Mouse (Mus musculus) urinary bladder, postnatal 0 days (tissue): ENCODE results near the gene Vmn2r55. TPM values are rescaled to one million over a fixed set of nuclear protein-coding genes. Genes with fewer than 3 reads are reported as not detected.

Source experiments
- polyA plus RNA-seq: library from polyadenylated mRNA; unstranded; fragments of >200 nt; fragmentation: Nextera tagmentation; extraction: Ambion mirVana; gene quantifications from 2 replicates; pipeline ENCODE4 v1.2.1, GENCODE M21; 2015

Vmn2r55 gene
- not detected in 2 replicates for polyA plus RNA-seq

GRCm38 (mm10) chr7:12684903-12685302, at the start of gene Vmn2r55:
Vmn2r55 (minus strand) TSS chr7:12685003.

DNA sequence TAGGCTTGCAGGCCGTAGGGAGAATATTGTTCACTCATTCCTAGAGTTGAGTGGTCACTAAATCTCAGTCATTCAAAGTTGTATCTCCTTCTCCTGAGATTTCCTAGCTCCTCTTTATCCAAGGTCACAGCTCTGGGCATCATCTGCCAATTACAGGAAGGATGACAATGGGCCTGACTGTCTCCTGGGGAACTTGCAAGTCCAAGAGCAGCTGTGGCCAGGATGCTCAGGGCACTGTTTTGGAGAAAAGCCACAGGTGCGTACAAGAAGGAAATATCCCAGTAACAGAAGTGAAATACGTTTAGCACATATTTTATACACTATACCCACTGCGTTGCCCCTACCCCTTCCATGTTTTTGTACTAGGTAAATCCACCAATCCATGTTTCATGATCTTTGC, 44.6 kb downstream of the Vmn2r55 start, which contains the start of gene Vmn2r54:
TSS of gene Vmn2r54 (minus strand) at position 101 of the 400 bp plus-strand sequence.

DNA sequence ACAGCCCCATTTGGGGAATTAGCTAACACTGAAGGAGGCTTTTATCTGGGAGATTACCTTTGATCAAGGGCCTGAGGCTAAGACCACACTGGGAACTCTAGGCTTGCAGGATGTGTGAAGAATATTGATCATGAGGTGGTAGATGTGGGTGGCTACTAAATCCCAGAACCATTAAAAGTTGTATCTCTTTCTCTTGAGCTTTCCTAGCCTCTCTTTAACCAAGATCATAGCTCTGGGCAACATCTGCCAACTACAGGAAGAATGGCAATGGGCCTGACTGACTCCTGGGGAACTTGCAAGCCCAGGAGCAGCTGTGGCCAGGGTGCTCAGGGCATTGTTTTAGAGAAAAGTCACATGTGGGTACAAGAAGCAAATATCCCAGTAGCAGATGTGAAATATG, 76.1 kb downstream of the Vmn2r55 start, which contains the start of gene Vmn2r53:
TSS of gene Vmn2r53 (minus strand) at position 101 of the 400 bp plus-strand sequence.

Other genes with a start within 250 kb of the Vmn2r55 start
- gene Zfp606, start 206.7 kb downstream of the Vmn2r55 start, polyA plus RNA-seq, result 5.4 and 5.7 TPM in 2 replicates
- not detected in 2 replicates for gene 2900092C05Rik, start 172.5 kb downstream of the Vmn2r55 start, polyA plus RNA-seq
- gene Vmn2r53, start 76.2 kb downstream of the Vmn2r55 start, polyA plus RNA-seq, result not detected in 2 replicates
- not detected in 2 replicates for gene Vmn2r54, start 44.7 kb downstream of the Vmn2r55 start, polyA plus RNA-seq
- gene Vmn2r56, start 50.0 kb upstream of the Vmn2r55 start, polyA plus RNA-seq, result not detected in 2 replicates
- 1.2 and 1.3 TPM in 2 replicates for gene Zscan18, start 118.6 kb upstream of the Vmn2r55 start, polyA plus RNA-seq
- 5.2 and 5.8 TPM in 2 replicates for gene Zfp329, start 133.9 kb upstream of the Vmn2r55 start, polyA plus RNA-seq
- 18.0 and 18.1 TPM in 2 replicates for gene Zfp110, start 149.8 kb upstream of the Vmn2r55 start, polyA plus RNA-seq
- gene Zfp128, start 196.2 kb upstream of the Vmn2r55 start, polyA plus RNA-seq, result 1.5 and 1.6 TPM in 2 replicates
- 5.3 and 5.7 TPM in 2 replicates for gene Zscan22, start 212.8 kb upstream of the Vmn2r55 start, polyA plus RNA-seq
- gene Rps5, start 237.3 kb upstream of the Vmn2r55 start, polyA plus RNA-seq, result 736 and 897 TPM in 2 replicates
- gene Rnf225, start 242.4 kb upstream of the Vmn2r55 start, polyA plus RNA-seq, result 1.3 and 1.9 TPM in 2 replicates